Mouse (Mus musculus) stomach, adult 2 months (tissue): Measurements from ENCODE around the gene Krt82. TPM values are rescaled to one million over a fixed set of nuclear protein-coding genes. Genes with fewer than 3 reads are reported as not detected.

ENCODE experiments used
- polyA plus RNA-seq: library from polyadenylated mRNA; depleted of rRNA; stranded (reverse); fragments of >200 nt; gene quantifications from 2 replicates; pipeline ENCODE4 v1.2.3, GENCODE M21; 2012; rRNA removed

Krt82 gene
- polyA plus RNA-seq: not detected in 2 replicates

DNA sequence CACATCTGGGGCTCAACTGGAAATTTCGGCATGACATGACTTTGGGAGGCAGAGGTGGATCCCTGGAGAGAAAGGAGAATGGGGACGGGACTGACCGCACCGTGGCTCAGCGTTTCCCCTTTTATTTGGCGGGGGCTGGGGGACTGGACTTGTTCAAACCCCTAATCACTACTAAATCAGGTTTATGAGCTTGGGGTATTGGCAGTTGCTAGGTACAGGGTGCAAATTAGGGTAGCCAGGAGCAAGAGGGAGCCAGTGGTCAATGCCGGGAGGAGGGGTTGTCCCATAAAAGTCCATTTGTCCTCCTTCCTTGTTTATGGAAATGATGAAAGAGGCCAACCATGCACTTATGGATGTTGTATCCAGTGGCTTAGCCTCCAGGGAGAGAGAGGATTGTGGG is at the start of gene Krt82:
Krt82 (minus strand) TSS at position 101 of the 400 bp plus-strand sequence.

DNA sequence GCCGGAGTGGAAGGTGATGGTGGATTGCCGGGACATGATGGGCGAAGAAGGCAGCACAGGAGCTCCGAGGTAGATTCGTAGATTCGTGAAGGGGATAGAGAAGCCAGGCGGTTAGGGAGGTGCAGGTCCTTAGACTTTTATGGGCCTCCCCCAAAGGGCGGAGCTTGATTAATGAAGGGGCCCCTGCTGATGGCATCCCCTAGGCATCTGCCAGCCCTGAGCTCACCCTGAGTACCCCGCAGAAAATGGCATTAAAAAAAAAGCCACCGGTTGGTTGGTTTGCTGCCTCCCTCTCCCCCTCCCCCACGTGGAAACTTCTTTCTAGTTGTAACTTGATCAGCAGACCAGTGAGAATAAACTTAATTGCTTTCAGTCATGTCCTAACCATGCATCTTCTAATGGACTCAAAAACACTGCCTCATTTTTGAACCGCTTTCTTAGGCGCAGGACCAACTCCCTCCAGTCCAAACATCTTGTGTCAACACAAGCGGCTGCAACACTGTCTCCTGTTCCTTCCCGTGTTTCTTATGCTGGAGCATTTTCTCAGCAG is 23.4 kb upstream of the Krt82 start, which contains the start of gene Krt75:
Krt75 (minus strand) TSS at position 109 of the 550 bp plus-strand sequence.

DNA sequence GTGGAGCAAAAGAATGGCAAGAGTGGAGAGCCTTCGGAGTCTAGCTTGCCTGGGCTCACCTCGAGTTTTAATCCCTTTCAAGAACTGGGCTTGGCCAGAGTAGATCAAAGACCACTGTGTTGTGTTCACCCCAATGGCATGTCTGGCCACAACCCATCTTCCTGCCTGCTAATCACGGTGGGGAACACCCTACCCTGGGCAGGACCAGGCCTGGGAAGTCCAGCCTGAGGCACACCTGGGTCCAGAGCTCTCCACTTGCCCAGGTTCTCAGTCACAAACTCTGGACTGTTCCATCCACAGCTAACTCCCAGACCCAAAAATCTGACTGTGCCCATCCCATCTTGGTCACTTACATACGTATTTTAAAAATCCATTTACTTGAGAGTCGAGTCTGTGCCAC is 12.4 kb upstream of the Krt82 start, which contains the start of gene Krt90:
Krt90 (minus strand) TSS at position 101 of the 400 bp plus-strand sequence.

DNA sequence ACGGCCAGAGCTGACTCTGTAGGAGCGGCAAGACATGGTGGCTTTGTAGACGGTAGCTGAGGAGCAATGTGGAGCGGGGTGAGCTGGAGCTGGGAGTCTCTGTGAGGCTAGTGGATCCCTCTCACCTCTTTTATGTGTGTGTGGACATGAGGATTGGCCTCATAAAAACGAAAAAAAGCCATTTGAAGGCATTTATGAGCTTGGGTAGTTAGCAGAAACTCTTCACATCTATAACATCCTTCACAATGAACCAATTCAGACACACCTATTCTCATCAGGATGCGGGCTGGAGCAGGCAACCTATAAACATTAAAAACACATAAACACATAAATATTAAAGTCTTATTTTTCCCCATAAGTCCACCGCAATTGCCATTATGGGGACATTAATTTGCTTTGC is 17.7 kb downstream of the Krt82 start, which contains the start of gene Krt84:
Krt84 (minus strand) TSS at position 101 of the 400 bp plus-strand sequence.

DNA sequence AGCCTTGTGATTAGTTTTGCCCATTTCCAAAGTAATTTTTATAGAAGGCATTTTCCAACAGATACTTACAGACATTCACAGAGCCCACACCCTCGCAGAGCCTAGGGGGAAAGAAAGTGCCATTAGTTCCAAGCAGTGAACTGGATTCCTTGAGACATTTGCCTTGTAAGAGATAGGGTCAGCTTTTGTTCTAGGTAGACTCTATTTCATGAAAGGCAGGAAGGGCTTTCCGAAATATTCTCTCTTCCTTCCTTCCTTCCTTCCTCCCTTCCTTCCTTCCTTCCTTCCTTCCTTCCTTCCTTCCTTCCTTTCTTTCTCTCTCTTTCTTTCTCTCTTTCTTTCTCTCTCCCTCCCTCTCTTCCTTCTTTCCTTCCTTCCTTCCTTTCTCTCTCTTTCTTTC is 33.3 kb downstream of the Krt82 start, which contains the start of gene Gm49425:
Gm49425 (minus strand) TSS at position 101 of the 400 bp plus-strand sequence.

DNA sequence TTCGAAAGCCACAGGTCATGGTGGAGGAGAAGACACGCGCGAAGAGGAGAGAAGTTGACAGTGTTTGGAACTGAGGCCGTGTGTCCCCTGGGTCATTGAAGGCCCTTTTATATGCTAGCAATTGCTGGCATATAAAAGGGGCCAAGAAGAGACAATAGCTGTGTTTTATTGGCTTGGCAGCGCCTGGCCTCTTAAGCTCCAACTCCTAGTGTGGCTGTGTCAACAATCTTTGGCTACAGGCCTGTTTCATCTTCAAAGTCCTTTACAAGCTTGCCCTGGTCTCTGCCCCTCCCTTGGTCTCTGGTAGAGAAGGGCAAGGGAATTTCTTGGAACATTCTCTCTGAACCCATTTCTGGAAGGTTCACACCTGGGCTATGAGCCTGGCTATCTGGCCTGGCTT is 59.0 kb downstream of the Krt82 start, which contains the start of gene Krt83:
Krt83 (minus strand) TSS at position 82 of the 400 bp plus-strand sequence.

Other genes with a start within 250 kb of the Krt82 start
- 29.1 and 37.8 TPM in 2 replicates for gene Krt80, start 180.5 kb downstream of the Krt82 start, polyA plus RNA-seq
- gene Krt7, start 139.6 kb downstream of the Krt82 start, polyA plus RNA-seq: 49.2 and 61.5 TPM in 2 replicates
- gene Krt87, start 111.9 kb downstream of the Krt82 start, polyA plus RNA-seq: 0.04 and 0.14 TPM in 2 replicates
- gene Krt88, start 102.9 kb downstream of the Krt82 start, polyA plus RNA-seq: not detected in 2 replicates
- not detected in 2 replicates for gene Krt81, start 86.9 kb downstream of the Krt82 start, polyA plus RNA-seq
- gene Krt86, start 77.2 kb downstream of the Krt82 start, polyA plus RNA-seq: 0.08 TPM in 1 of 2 replicates, not detected in the other
- 0.15 TPM in 1 of 2 replicates, not detected in the other for gene Krt83, start 59.2 kb downstream of the Krt82 start, polyA plus RNA-seq
- not detected in 2 replicates for gene Gm49425, start 33.4 kb downstream of the Krt82 start, polyA plus RNA-seq
- gene Krt84, start 17.8 kb downstream of the Krt82 start, polyA plus RNA-seq: 0.26 and 0.28 TPM in 2 replicates
- gene Krt90, start 12.3 kb upstream of the Krt82 start, polyA plus RNA-seq: 0.11 and 0.24 TPM in 2 replicates
- 0.73 and 0.98 TPM in 2 replicates for gene Krt75, start 23.2 kb upstream of the Krt82 start, polyA plus RNA-seq
- gene Gm5414, start 77.5 kb upstream of the Krt82 start, polyA plus RNA-seq: not detected in 2 replicates
- gene Gm5478, start 96.7 kb upstream of the Krt82 start, polyA plus RNA-seq: not detected in 2 replicates
- 22.6 and 22.8 TPM in 2 replicates for gene Krt6b, start 129.6 kb upstream of the Krt82 start, polyA plus RNA-seq
- gene Krt6a, start 143.6 kb upstream of the Krt82 start, polyA plus RNA-seq: 10.0 and 18.7 TPM in 2 replicates
- gene Krt5, start 162.2 kb upstream of the Krt82 start, polyA plus RNA-seq: 106 and 147 TPM in 2 replicates
- gene Krt71, start 192.4 kb upstream of the Krt82 start, polyA plus RNA-seq: not detected in 2 replicates
- gene Krt72, start 235.8 kb upstream of the Krt82 start, polyA plus RNA-seq: not detected in 2 replicates